Mouse (Mus musculus): ENCODE measurements around the gene Sh3bp4.

The Sh3bp4 gene

DNA sequence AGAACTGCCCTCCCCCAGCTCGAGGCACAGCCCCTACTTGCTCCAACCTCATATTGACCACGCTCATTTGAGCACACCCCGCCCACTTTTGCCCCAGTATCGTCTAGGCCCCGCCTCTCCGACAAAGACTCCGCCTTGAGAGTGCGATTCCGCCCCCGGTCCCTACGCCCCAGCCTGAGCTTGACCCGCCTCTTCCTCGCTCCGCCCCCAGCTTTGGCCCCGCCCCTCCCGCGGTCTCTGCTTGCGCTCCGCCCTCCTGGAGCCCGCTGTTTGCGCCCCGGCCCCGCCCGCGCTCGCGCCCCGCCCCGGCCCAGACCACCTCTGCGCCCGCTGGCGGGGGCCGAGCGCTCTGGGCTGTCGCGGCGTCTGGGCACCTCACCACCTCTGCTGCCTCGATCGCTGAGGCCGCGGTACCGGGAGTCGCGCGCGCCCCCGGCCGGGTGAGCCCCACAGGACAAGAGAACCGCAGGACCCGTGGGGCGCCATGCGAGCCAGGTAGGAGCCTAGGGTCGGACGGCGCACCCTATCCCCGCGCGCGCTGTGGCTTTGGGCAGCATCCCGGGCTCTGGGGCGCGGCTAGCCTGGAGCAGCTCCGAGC, at the start of gene Sh3bp4:
TSS of gene Sh3bp4 (plus strand) at position 313 of the 598 bp plus-strand sequence.
- peak; percentile 100 for DNase-seq

DNA sequence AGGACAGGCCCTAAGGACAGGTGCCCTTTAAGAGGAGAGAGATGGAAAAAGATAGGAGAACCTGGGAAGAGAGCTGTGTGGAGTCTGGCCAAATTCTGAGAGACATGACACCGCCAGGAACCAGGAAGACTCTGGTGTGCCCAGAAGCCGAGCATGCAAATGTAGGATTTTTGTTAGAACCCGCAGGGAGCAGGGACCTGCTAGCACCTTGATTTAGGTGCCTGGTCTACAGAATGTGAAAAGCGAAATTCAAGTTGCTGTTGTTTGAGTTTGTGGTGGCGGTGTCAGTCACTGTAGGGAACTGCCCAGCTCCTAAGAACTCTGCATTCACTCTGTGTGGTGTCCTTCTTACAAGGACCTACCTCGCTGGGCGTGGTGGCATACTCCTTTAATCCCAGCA, 47.2 kb upstream of the Sh3bp4 start:
- no peak for DNase-seq

GRCm38 (mm10) chr1:89024696-89025612, 45.3 kb upstream of the Sh3bp4 start:
- DNase-seq, result peak; percentile 23 to 41

DNA sequence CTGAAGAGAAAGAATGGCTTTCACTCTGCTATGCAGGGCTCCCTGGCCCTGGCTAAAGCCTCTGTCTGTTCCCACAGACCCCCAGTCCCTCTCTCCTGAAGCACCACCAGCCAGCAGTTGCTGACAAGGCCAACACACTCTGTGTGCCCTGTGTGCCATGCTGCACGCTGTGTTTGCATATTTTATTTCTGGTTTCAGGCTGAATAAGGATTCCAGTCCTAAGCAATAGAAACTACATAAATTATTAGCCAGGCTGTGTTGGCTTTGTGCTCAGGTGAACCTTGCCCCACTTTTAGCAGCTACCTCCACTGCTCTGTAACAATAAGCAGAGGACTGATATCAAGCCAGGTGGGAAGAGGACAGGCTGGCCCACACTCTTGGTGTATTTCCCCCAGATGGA, 44.2 kb upstream of the Sh3bp4 start:
- peak; percentile 69 to 90 for DNase-seq

- DNase-seq, result no peak
Observed at GRCm38 (mm10) chr1:89029136-89029927, 40.9 kb upstream of the Sh3bp4 start.

DNA sequence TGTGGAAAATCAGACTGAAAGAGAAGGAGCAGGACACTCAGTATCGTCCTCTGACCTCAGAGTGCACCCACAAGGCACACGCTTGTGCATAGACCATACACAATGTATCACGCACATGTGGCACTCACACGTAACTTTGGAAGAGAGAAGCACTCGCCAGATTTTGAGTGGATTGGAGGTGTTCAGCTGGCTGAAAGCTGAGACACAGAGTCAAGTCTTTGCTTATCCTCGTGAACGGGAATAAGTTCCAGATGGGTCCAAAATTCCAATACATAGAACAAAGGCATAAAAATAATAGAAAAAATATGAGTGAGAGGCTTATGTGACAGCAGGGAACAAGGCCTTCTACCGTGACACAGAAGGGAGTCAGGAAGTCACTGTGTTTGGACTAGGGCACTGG, 36.6 kb upstream of the Sh3bp4 start:
- DNase-seq, result no peak

GRCm38 (mm10) chr1:89034061-89034460, 36.2 kb upstream of the Sh3bp4 start:
- peak; percentile 30 to 47 for DNase-seq

DNA sequence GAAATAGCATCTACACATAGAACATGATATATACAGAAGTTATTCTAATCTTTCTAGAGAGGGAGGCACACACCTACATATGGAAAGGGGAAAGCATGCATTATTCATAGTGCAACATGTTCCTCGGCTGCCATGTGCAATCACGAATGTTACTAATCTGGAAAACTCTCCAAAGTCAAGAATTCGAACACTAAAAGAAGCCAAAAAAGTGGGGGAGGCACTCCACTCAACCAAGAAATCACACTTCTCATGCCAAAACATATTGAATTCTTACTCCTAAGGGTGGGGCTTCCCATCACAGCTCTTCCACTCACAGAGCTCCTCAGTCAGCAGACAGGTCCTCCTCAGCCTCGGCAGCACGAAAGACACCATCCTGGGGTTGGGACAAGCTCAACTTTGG, 35.1 kb upstream of the Sh3bp4 start:
- DNase-seq, result no peak

DNA sequence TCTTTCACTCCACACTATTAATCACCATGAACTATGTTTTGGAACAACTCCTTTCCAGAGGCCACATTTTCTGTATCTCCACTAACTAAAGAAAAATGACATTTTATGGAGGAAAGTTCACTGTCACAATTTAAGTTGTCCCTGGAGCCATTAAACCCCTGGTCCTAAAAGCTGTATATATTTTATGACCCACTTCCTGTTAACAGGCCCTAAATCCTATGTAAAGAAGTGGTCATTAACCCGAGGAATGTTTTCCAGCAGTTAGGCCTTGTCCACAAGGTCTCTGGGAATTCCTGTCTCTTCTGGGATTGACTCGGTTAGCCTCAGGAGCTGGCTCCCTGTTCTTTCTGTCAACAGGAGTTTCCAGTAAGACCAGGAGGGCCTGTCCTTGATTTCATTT, 30.4 kb upstream of the Sh3bp4 start:
- no peak for DNase-seq

DNA sequence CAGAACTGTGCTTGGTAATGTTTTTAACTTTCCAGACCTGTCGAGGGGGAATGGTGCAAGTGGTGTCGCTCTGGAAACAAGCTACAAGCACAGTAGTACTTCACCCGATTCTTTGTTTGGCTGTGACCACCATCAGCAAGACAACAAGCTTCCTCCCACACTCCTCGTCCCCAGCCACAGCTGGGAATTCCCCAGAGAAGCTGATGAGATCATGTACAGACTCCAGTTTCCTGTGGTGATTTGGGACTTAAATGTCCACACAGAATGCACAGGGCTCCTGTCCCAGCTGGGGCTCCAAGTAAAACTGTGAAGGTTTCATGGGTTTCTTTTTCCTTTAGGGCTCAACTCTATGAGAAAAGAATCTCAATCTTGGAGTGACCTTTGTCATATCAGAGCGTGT, 28.9 kb upstream of the Sh3bp4 start:
- DNase-seq, result peak; percentile 27 to 43

GRCm38 (mm10) chr1:89042081-89042480, 28.1 kb upstream of the Sh3bp4 start:
- DNase-seq, result no peak

DNA sequence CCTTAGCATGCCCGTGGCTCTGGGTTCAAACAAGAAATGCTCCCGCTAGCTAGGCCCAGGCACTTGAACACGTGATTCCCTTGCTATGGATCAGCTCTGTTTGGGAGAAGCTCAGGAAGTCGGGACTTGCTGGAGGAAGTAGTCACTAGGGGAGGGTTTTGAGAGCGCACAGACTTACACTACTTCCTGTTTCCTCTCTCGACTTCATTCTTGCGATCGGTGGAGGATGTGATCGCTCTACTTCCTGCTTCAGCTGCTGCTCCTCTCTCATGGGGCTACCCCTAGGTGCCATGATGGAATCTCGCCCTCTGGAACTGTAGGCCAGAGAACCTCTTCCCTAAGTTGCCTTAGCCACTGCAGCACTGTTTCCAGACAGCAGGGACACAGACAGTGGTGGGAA, 27.3 kb upstream of the Sh3bp4 start:
- no peak for DNase-seq

DNA sequence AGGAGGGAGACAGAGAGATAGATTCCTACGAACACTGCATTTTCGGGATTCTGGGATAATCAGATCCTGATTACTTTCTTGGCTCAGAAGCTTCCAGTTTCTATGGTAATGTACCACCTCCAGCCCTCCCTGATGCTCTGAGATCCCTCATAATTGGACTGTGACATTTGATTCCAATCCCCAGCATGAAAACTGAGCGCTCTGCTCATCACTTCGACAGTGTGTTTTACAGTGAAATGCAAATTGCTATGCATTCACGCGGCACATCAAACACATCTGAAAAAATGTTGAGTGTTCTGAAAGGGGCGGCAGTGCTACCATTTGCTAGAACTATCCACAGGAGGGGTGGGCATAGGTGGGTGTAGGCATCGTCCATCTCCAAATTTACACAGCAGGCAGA, 24.8 kb upstream of the Sh3bp4 start:
- no peak for DNase-seq

- DNase-seq, result no peak
Observed at GRCm38 (mm10) chr1:89049506-89049905, 20.7 kb upstream of the Sh3bp4 start.

GRCm38 (mm10) chr1:89056175-89056574, 14.0 kb upstream of the Sh3bp4 start:
- DNase-seq, result no peak

GRCm38 (mm10) chr1:89057430-89057829, 12.8 kb upstream of the Sh3bp4 start:
- DNase-seq, result no peak

- no peak for DNase-seq
Observed at GRCm38 (mm10) chr1:89058011-89058410, 12.2 kb upstream of the Sh3bp4 start.

DNA sequence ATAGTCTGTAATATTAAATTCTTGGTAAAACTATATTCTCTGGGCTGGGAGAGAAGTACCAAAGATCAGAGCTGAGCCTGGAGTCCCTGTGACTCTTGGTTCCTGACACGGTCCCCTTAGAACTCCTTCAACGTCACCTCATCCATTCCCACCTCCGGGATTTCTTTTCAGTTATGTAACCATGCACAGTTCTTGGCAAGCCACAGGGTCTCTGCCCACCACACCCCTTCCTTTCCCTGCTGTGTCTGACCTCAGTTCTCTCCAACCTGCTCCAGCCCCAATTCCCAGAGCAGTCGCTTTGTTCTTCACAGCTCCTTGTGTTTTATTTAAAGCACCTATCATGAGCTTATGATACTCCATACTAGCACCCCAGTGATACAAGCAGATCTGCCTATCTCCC, 7.2 kb upstream of the Sh3bp4 start:
- DNase-seq, result peak in 1 of 2 experiments; percentile 45

DNA sequence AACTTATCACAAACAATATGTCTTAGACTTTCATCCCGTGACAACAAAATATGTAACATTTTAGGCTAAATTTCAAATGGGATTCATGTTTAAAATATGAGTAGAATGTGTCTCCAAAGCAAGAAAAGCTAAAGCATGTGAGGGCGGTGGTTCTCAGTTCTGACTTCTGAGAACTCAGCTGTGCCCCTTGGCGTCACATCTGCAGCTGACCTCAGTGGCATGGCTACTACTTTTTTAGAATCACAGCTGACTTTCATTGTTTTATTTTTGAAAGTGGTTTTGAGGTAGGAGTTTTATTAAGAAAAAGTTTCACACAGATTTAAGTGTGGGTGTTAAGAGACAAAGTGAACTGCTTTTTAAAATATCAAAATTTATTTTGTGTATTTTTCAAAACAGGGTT, 6.4 kb upstream of the Sh3bp4 start:
- no peak for DNase-seq

DNA sequence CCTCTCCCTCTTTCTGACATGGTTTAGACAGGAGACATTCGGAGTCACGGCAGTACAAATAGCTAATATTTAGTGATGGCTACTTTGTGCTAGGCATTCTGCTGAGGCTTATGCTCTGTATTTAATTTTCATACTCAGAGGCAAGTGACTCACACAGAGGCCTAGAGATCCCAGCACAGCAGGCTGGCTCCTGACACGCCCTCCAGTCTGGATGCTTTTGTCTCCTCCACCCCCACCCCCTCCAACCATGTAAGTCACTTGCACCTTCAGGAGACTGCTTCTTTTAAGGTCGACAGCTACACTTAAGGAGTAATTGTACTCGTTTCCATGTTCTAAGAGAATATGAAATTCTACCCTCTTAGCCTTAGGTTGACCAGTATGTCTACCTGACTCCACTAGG, 1.4 kb upstream of the Sh3bp4 start:
- no peak for DNase-seq

- DNase-seq, result peak in 1 of 2 experiments; percentile 45
Observed at GRCm38 (mm10) chr1:89069479-89070102, 624 bp upstream of the Sh3bp4 start.

DNA sequence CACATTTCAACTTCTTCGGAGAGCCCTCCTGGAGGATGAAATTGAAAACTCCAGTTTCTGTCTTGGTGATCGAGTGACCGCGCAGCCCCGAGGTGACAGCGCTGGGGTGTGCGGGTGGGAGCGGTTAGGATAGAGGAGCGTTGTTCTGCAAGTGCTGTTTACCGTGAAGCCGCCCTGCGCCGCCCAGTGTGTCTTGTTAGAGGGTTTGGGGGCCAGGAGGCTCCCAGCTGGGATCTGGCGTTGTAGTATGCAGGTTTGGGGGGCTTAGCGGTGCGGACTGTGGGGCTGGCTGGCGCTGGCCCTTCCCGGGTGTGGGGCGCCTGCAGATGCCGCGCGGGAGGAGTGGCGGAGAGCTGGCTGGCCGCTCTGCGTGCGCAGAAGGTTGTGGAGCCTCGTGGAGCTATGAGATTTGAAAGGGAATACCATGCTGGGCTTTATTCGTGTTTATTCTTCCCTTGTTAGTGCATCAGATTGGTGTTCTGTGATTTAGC, 701 bp downstream of the Sh3bp4 start:
- peak in 1 of 2 experiments; percentile 54 for DNase-seq
